Comparison of ENCODE assay signal across 21 mouse cellular contexts in the genomic region with DNA sequence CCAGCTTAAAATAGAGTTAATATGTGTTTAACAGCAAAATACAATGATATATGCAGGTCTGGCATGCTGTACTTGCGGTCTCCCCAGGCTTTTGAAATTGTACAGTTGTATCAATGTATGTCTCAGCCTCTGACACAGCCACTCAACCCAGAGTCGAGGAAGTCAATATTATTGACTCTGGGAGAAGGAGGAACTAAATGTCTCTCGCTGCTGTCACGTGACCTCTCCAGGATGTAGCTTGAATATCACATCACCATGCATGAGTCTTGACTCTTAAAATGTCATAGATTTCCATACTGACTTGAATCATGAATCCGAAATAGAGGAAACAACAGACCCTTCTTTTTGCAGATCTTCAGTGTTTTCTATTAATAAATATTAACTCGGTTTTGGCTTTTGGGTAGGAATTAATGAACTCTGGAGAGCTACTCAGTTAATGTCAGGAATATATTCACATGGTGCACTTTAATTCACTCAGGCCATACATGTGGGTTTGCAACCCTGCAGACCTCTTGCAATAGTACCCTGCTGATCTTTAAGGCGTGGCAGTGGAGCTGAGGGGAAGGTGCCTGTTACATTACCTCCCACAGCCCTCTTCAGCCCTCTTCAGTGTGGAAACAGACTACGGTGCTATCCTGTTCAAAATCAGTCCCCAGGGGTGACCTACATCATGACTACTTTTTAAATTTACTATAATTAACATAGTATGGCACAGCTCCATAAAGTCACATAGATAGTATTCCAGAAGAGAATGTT.
DNase-seq lines count a peak whose midpoint lies in the region; ATAC-seq and TF ChIP-seq lines count a peak whose summit lies in the region.
"Had no signal": no experiment of that assay in that cellular context is flagged by ENCODE, and none has a peak within 500 bp of the region (broad histone marks: within the 10 kb centered on the region; RNA-seq: fewer than 3 reads in every experiment).

No protein-coding gene starts in this region.

- no peaks in the 10 kb centered on the region for H3K4me1 ChIP-seq in kidney, adult 2 months (ENCODE audit: control insufficient read depth, insufficient read depth, low read length)
- no peaks in the 10 kb centered on the region for H3K4me1 ChIP-seq in kidney, embryonic 14.5 days (ENCODE audit: control insufficient read depth, insufficient read depth, low read length)
- H3K4me1 ChIP-seq in thymus, adult 2 months (replicated peaks; ENCODE audit: control insufficient read depth, insufficient read depth, low read length): 0 out of 2 replicates have a peak, but pooled peaks cover 2% of the 10 kb centered on the region
- H3K4me1 ChIP-seq: embryonic facial prominence, embryonic 15.5 days; forebrain, embryonic 10.5 days; heart, embryonic 12.5 days; kidney, embryonic 15.5 days had no signal

- H3K27me3 ChIP-seq in kidney, adult 2 months (replicated peaks; ENCODE audit: control insufficient read depth, insufficient read depth, low read length): no peaks in the 10 kb centered on the region
- H3K27me3 ChIP-seq in kidney, embryonic 14.5 days (ENCODE audit: control insufficient read depth, insufficient read depth, low read length): no peaks in the 10 kb centered on the region
- no peaks in the 10 kb centered on the region for H3K27me3 ChIP-seq in thymus, adult 2 months (ENCODE audit: control insufficient read depth, insufficient read depth, low read length)
- H3K27me3 ChIP-seq: embryonic facial prominence, embryonic 15.5 days; heart, embryonic 12.5 days; kidney, embryonic 15.5 days had no signal

- no peak for TF ChIP-seq POLR2A in kidney, adult 2 months (IDR thresholded peaks at IDR 0.05; ENCODE audit: low read depth, low read length)
- no peak for TF ChIP-seq POLR2A in thymus, adult 2 months (IDR thresholded peaks at IDR 0.05; ENCODE audit: control insufficient read depth, extremely low read depth, insufficient read depth, low read length, poor library complexity)

- no peak overlapping the region for H3K27ac ChIP-seq in kidney, adult 2 months (ENCODE audit: insufficient read depth, low read depth, low read length)
- no peak overlapping the region for H3K27ac ChIP-seq in kidney, embryonic 14.5 days (ENCODE audit: low read depth, low read length)
- no peak overlapping the region for H3K27ac ChIP-seq in thymus, adult 2 months (ENCODE audit: control insufficient read depth, insufficient read depth, low read length)
- H3K27ac ChIP-seq: embryonic facial prominence, embryonic 15.5 days; forebrain, embryonic 10.5 days; kidney, embryonic 15.5 days had no signal

- H3K9ac ChIP-seq in kidney, embryonic 14.5 days (ENCODE audit: low read depth, low read length): no peak overlapping the region
- H3K9ac ChIP-seq: embryonic facial prominence, embryonic 15.5 days; heart, embryonic 12.5 days; kidney, embryonic 15.5 days had no signal

- TF ChIP-seq CTCF in kidney, adult 2 months (conservative IDR thresholded peaks at IDR 0.05; ENCODE audit: insufficient read depth, insufficient read length, low read depth, low read length): no peak
- no peak for TF ChIP-seq CTCF in thymus, adult 2 months (IDR thresholded peaks at IDR 0.05; ENCODE audit: borderline replicate concordance, control insufficient read depth, extremely low read depth, insufficient read depth, low read length, poor library complexity)

- no peaks in the 10 kb centered on the region for H3K9me3 ChIP-seq in kidney, embryonic 14.5 days (ENCODE audit: control insufficient read depth, low read length)
- H3K9me3 ChIP-seq: embryonic facial prominence, embryonic 15.5 days; forebrain, embryonic 10.5 days; heart, embryonic 12.5 days; kidney, embryonic 15.5 days had no signal

- H3K36me3 ChIP-seq in kidney, adult 2 months (ENCODE audit: control insufficient read depth, insufficient read depth, low read length): no peaks in the 10 kb centered on the region
- no peaks in the 10 kb centered on the region for H3K36me3 ChIP-seq in kidney, embryonic 14.5 days (ENCODE audit: control insufficient read depth, insufficient read depth, low read length)
- H3K36me3 ChIP-seq in thymus, adult 2 months (ENCODE audit: control insufficient read depth, insufficient read depth, low read length): no peaks in the 10 kb centered on the region
- H3K36me3 ChIP-seq: embryonic facial prominence, embryonic 15.5 days; forebrain, embryonic 10.5 days; heart, embryonic 12.5 days; kidney, embryonic 15.5 days had no signal

- H3K4me2 ChIP-seq in kidney, embryonic 14.5 days (replicated peaks; ENCODE audit: low read depth, low read length): no peak overlapping the region
- H3K4me2 ChIP-seq: embryonic facial prominence, embryonic 15.5 days; heart, embryonic 12.5 days; kidney, embryonic 15.5 days had no signal

- ATAC-seq in kidney, embryonic 14.5 days (ENCODE audit: low FRiP score, low TSS enrichment): no peak
- peak; percentile 57 for ATAC-seq in activated CD4-positive, CD25-positive, alpha-beta regulatory T cell, adult 4 months
- peak; percentile 49 for ATAC-seq in megakaryocyte, adult 5-6 weeks (ENCODE audit: poor library complexity, severe bottlenecking)
- ATAC-seq: hindbrain, embryonic 16.5 days; midbrain, embryonic 16.5 days had no signal

- WGBS in kidney, adult 2 months: 53% methylated on average over 8 of the region's 8 CpGs
- 70% methylated on average over 8 of the region's 8 CpGs for WGBS in kidney, embryonic 14.5 days
- 63% methylated on average over 8 of the region's 8 CpGs for WGBS in thymus, adult 2 months

- DNase-seq in kidney, adult 2 months: peak; percentile 18
- peak; percentile 30 to 34 for DNase-seq in B cell, adult 2 months
- DNase-seq in thymus, adult 2 months: no peak
- DNase-seq in frontal cortex, adult 2 months (ENCODE audit: extremely low spot score in 1 of 2, low spot score in 1 of 2): no peak
- DNase-seq in urinary bladder, adult 2 months (ENCODE audit: low spot score): no peak
- DNase-seq: adrenal gland, postnatal 36 days; cerebellum, adult 9-10 months; embryo, embryonic 11 days; gastrocnemius, postnatal 14 days; heart, postnatal 36 days; right cerebral cortex, adult 18-20 months; thymus, postnatal 4 days had no signal

- no peak overlapping the region for H3K4me3 ChIP-seq in kidney, adult 2 months (ENCODE audit: insufficient read depth, low read depth, low read length)
- no peak overlapping the region for H3K4me3 ChIP-seq in kidney, embryonic 14.5 days (ENCODE audit: low read length)
- H3K4me3 ChIP-seq in thymus, adult 2 months (ENCODE audit: control insufficient read depth, insufficient read depth, low read length): no peak overlapping the region
- H3K4me3 ChIP-seq: embryonic facial prominence, embryonic 15.5 days; forebrain, embryonic 10.5 days; heart, embryonic 12.5 days; kidney, embryonic 15.5 days had no signal

Comparison
In these comparisons a context has a peak if more than half of its experiments do, and no peak if none do; other contexts are left out.
1. DNase-seq: peak in kidney, adult 2 months (single experiment) and B cell, adult 2 months (2 of 2); none in thymus, adult 2 months (single experiment), frontal cortex, adult 2 months (0 of 2) and urinary bladder, adult 2 months (single experiment).